Mouse (Mus musculus): Measurements from ENCODE around the gene Gramd2. TPM values are rescaled to one million over a fixed set of nuclear protein-coding genes. Genes with fewer than 3 reads are reported as not detected.

Gene Gramd2
- polyA plus RNA-seq, 1 experiment: not detected

- H3K4me3 ChIP-seq (replicated peaks): no peak overlapping the region
- no peaks in the 10 kb centered on the region for H3K9me3 ChIP-seq (ENCODE audit: control insufficient read depth, low read length)
- no peaks in the 10 kb centered on the region for H3K36me3 ChIP-seq (ENCODE audit: control insufficient read depth)
- no peaks in the 10 kb centered on the region for H3K4me1 ChIP-seq (ENCODE audit: control insufficient read depth)
- TF ChIP-seq GATA1 (IDR thresholded peaks at IDR 0.05; ENCODE audit: low read length) (no peak), TAL1 (IDR thresholded peaks at IDR 0.05; ENCODE audit: low read length) (no peak)
- peaks cover 6% of the 10 kb centered on the region for H3K27me3 ChIP-seq (ENCODE audit: control insufficient read depth)
Observed at GRCm38 (mm10) chr9:59701094-59701493, 21.1 kb downstream of the Gramd2 start.

GRCm38 (mm10) chr9:59703099-59703498 lies 23.2 kb downstream of the Gramd2 start:
- Histone ChIP-seq H3K4me1 (ENCODE audit: control insufficient read depth) (no peaks in the 10 kb centered on the region; the same call in 1 of the 2 replicates), H3K9me3 (ENCODE audit: control insufficient read depth, low read length) (no peaks in the 10 kb centered on the region), H3K36me3 (ENCODE audit: control insufficient read depth) (no peaks in the 10 kb centered on the region), H3K4me3 (replicated peaks) (no peak overlapping the region), H3K27me3 (ENCODE audit: control insufficient read depth) (no peaks in the 10 kb centered on the region; the same call in 1 of the 2 replicates)
- TF ChIP-seq GATA1 (IDR thresholded peaks at IDR 0.05; ENCODE audit: low read length) (no peak), TAL1 (IDR thresholded peaks at IDR 0.05; ENCODE audit: low read length) (no peak)

- TF ChIP-seq TAL1 (IDR thresholded peaks at IDR 0.05; ENCODE audit: low read length) (no peak), GATA1 (IDR thresholded peaks at IDR 0.05; ENCODE audit: low read length) (no peak)
- no peaks in the 10 kb centered on the region for H3K9me3 ChIP-seq (ENCODE audit: control insufficient read depth, low read length)
- peaks cover 3% of the 10 kb centered on the region for H3K27me3 ChIP-seq (ENCODE audit: control insufficient read depth)
- H3K4me3 ChIP-seq (replicated peaks): no peak overlapping the region
- no peaks in the 10 kb centered on the region; the same call in 1 of the 2 replicates for H3K4me1 ChIP-seq (ENCODE audit: control insufficient read depth)
- H3K36me3 ChIP-seq (ENCODE audit: control insufficient read depth): no peaks in the 10 kb centered on the region
Observed at GRCm38 (mm10) chr9:59706850-59707825, 27.2 kb downstream of the Gramd2 start.

- no peaks in the 10 kb centered on the region for H3K36me3 ChIP-seq (ENCODE audit: control insufficient read depth)
- no peak overlapping the region for H3K4me3 ChIP-seq (replicated peaks)
- H3K27me3 ChIP-seq (ENCODE audit: control insufficient read depth): peaks cover 3% of the 10 kb centered on the region
- no peaks in the 10 kb centered on the region for H3K9me3 ChIP-seq (ENCODE audit: control insufficient read depth, low read length)
- TF ChIP-seq TAL1 (IDR thresholded peaks at IDR 0.05; ENCODE audit: low read length): no peak
- no peak for TF ChIP-seq GATA1 (IDR thresholded peaks at IDR 0.05; ENCODE audit: low read length)
- H3K4me1 ChIP-seq (ENCODE audit: control insufficient read depth): no peaks in the 10 kb centered on the region; the same call in 1 of the 2 replicates
Observed at GRCm38 (mm10) chr9:59709225-59709624, 29.3 kb downstream of the Gramd2 start.

- TF ChIP-seq GATA1 (IDR thresholded peaks at IDR 0.05; ENCODE audit: low read length) (no peak), TAL1 (IDR thresholded peaks at IDR 0.05; ENCODE audit: low read length) (no peak)
- no peaks in the 10 kb centered on the region for H3K9me3 ChIP-seq (ENCODE audit: control insufficient read depth, low read length)
- no peak overlapping the region for H3K4me3 ChIP-seq (replicated peaks)
- no peaks in the 10 kb centered on the region for H3K36me3 ChIP-seq (ENCODE audit: control insufficient read depth)
- H3K27me3 ChIP-seq (ENCODE audit: control insufficient read depth): no peaks in the 10 kb centered on the region; the same call in 1 of the 2 replicates
- no peaks in the 10 kb centered on the region for H3K4me1 ChIP-seq (ENCODE audit: control insufficient read depth)
Observed at GRCm38 (mm10) chr9:59716275-59716898, 36.4 kb downstream of the Gramd2 start.

- no peaks in the 10 kb centered on the region for H3K36me3 ChIP-seq (ENCODE audit: control insufficient read depth)
- H3K27me3 ChIP-seq (ENCODE audit: control insufficient read depth): no peaks in the 10 kb centered on the region; the same call in 1 of the 2 replicates
- H3K4me1 ChIP-seq (ENCODE audit: control insufficient read depth): no peaks in the 10 kb centered on the region
- no peak for TF ChIP-seq TAL1 (IDR thresholded peaks at IDR 0.05; ENCODE audit: low read length)
- TF ChIP-seq GATA1 (IDR thresholded peaks at IDR 0.05; ENCODE audit: low read length): no peak
- H3K9me3 ChIP-seq (ENCODE audit: control insufficient read depth, low read length): no peaks in the 10 kb centered on the region
- H3K4me3 ChIP-seq (replicated peaks): no peak overlapping the region
Observed at GRCm38 (mm10) chr9:59718237-59718636, 38.3 kb downstream of the Gramd2 start.

- TF ChIP-seq TAL1 (IDR thresholded peaks at IDR 0.05; ENCODE audit: low read length): no peak
- no peak for TF ChIP-seq GATA1 (IDR thresholded peaks at IDR 0.05; ENCODE audit: low read length)
- Histone ChIP-seq H3K27me3 (ENCODE audit: control insufficient read depth) (0 out of 2 replicates have a peak, but pooled peaks cover 2% of the 10 kb centered on the region), H3K4me3 (replicated peaks) (no peak overlapping the region), H3K9me3 (ENCODE audit: control insufficient read depth, low read length) (no peaks in the 10 kb centered on the region), H3K36me3 (ENCODE audit: control insufficient read depth) (no peaks in the 10 kb centered on the region), H3K4me1 (ENCODE audit: control insufficient read depth) (no peaks in the 10 kb centered on the region)
Observed at GRCm38 (mm10) chr9:59721144-59721543, 41.2 kb downstream of the Gramd2 start.

GRCm38 (mm10) chr9:59723096-59723657 lies 43.2 kb downstream of the Gramd2 start:
- TF ChIP-seq TAL1 (IDR thresholded peaks at IDR 0.05; ENCODE audit: low read length) (no peak), GATA1 (IDR thresholded peaks at IDR 0.05; ENCODE audit: low read length) (no peak)
- no peak overlapping the region for H3K4me3 ChIP-seq (replicated peaks)
- H3K27me3 ChIP-seq (ENCODE audit: control insufficient read depth): peaks cover 4% of the 10 kb centered on the region; the same call in 1 of the 2 replicates
- no peaks in the 10 kb centered on the region for H3K4me1 ChIP-seq (ENCODE audit: control insufficient read depth)
- H3K36me3 ChIP-seq (ENCODE audit: control insufficient read depth): no peaks in the 10 kb centered on the region
- no peaks in the 10 kb centered on the region for H3K9me3 ChIP-seq (ENCODE audit: control insufficient read depth, low read length)
